Mouse (Mus musculus): Measurements from ENCODE around the gene Vmn1r119.
"Not testable (repeated sequence)": the region's sequence is repeated elsewhere in the genome, so short reads cannot be mapped to it uniquely, and the experiment has no call there.

Vmn1r119 gene

DNA sequence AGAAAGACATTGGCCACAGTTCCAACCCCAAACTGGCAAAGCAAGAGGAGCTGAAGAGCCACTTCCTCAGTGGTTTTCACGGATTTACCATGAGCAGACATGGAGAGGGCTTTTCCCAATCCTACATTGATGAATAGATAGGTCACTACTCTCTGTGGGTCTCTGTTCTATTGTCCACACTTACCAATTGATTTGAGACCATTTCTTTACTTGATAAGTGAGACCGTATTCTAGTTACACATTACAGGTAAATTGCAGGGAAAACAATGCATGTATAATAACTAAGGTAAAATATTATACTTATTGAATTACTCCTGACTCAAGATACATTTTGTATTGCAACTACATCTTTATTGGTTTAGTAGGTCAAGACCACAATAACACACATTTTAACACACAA is at the start of gene Vmn1r119:
Vmn1r119 (minus strand) TSS at position 101 of the 400 bp plus-strand sequence.
- not testable (repeated sequence) for DNase-seq

DNA sequence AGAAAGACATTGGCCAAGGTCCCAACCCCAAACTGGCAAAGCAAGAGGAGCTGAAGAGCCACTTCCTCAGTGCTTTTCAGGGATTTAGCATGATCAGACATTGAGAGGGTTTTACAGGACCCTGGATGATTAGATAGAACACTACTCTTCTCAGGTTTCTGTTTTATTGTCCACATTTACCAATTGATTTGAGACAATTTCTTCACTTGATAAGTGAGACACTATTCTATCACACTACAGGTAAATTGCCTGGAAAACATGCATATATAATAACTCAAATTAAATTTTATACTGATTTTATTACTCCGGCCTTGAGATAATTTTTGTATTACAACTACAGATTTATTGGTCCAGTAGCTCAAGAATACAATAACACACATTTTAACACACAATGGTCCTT is 41.4 kb upstream of the Vmn1r119 start, which contains the start of gene Vmn1r120:
Vmn1r120 (minus strand) TSS at position 101 of the 400 bp plus-strand sequence.
- not testable (repeated sequence) for DNase-seq

Data from kidney, adult 11 months (tissue).